Mouse (Mus musculus) CH12.LX (cell line): Measurements from ENCODE around the gene Qprt. TPM values are rescaled to one million over a fixed set of nuclear protein-coding genes. Genes with fewer than 3 reads are reported as not detected.

Experiments used
- DNase-seq: peaks from one replicate; pipeline ENCODE4 v3.0.0-alpha.2; 2013; ENCODE audit errors: extremely low read depth
- H3K27ac ChIP-seq: 2 replicates; pipeline ENCODE4 v1.5.1; 2012; ENCODE audit warnings: low read depth, mild to moderate bottlenecking, control low read depth, moderate library complexity; ENCODE audit not compliant: insufficient read depth
- H3K27me3 ChIP-seq: replicated peaks from 2 replicates; pipeline ENCODE3; 2012; ENCODE audit warnings: inconsistent platforms
- H3K36me3 ChIP-seq, 2 experiments: replicated peaks in 1 of 2; 2 replicates each; pipeline versions ENCODE3 to v1.6.1; 2012; ENCODE audit warnings: inconsistent platforms in 1 of 2, low read length in 1 of 2, mild to moderate bottlenecking in 1 of 2, mixed read lengths in 1 of 2, moderate library complexity in 1 of 2; ENCODE audit not compliant: control insufficient read depth in 1 of 2, insufficient read depth in 1 of 2
- H3K4me1 ChIP-seq, 2 experiments: 2 replicates each; pipeline ENCODE4 v1.6.1; 2012; ENCODE audit warnings: inconsistent platforms in 1 of 2, moderate library complexity in 1 of 2; ENCODE audit not compliant: insufficient read depth in 2 of 2, control insufficient read depth in 1 of 2
- H3K4me2 ChIP-seq: 2 replicates; pipeline ENCODE4 v1.6.1; 2012; ENCODE audit warnings: low read depth, mild to moderate bottlenecking, control low read depth; ENCODE audit not compliant: poor library complexity, insufficient read depth, severe bottlenecking
- H3K4me3 ChIP-seq, 3 experiments: fragments of 150-350 bp in 1 of 3; sonication (generic) in 1 of 3; replicated peaks in 1 of 3; 2 replicates each; pipeline versions ENCODE3 to v1.5.1; 2011 to 2012; ENCODE audit warnings: low read depth in 2 of 3, low read length in 2 of 3, mild to moderate bottlenecking in 2 of 3, moderate library complexity in 2 of 3, control low read depth in 1 of 3, improper control_type of control experiment in 1 of 3, inconsistent platforms in 1 of 3, mixed read lengths in 1 of 3; ENCODE audit not compliant: poor library complexity in 1 of 3
- H3K79me2 ChIP-seq: replicated peaks from 2 replicates; pipeline ENCODE4 v1.6.1; 2012; ENCODE audit warnings: mild to moderate bottlenecking, moderate library complexity; ENCODE audit not compliant: control insufficient read depth, poor library complexity, insufficient read depth, severe bottlenecking; ENCODE audit errors: extremely low read depth
- H3K9ac ChIP-seq: 2 replicates; pipeline ENCODE4 v1.6.1; 2012; ENCODE audit warnings: low read depth, mild to moderate bottlenecking, control low read depth, moderate library complexity; ENCODE audit not compliant: insufficient read depth
- H3K9me3 ChIP-seq: replicated peaks from 2 replicates; pipeline ENCODE3; 2012; ENCODE audit warnings: low read length, inconsistent platforms, mixed read lengths
- CHD1 ChIP-seq: IDR thresholded peaks from 2 replicates; pipeline ENCODE4 v1.6.1; 2012; ENCODE audit warnings: low read depth, low read length, improper control_type of control experiment, inconsistent platforms
- CHD2 ChIP-seq: IDR thresholded peaks from 2 replicates; pipeline ENCODE4 v1.6.1; 2011; ENCODE audit warnings: low read length, improper control_type of control experiment
- GABPA ChIP-seq: IDR thresholded peaks from 2 replicates; pipeline ENCODE4 v1.6.1; 2012; ENCODE audit warnings: low read depth, low read length, improper control_type of control experiment, inconsistent platforms; ENCODE audit not compliant: insufficient replicate concordance
- IRF4 ChIP-seq: IDR thresholded peaks from 2 replicates; pipeline ENCODE4 v1.6.1; 2014; ENCODE audit warnings: low read depth, mild to moderate bottlenecking, inconsistent platforms, low read length, improper control_type of control experiment
- MAFK ChIP-seq: IDR thresholded peaks from 2 replicates; pipeline ENCODE4 v1.6.1; 2011; ENCODE audit warnings: low read length, improper control_type of control experiment; ENCODE audit not compliant: insufficient replicate concordance
- MAZ ChIP-seq: IDR thresholded peaks from 2 replicates; pipeline ENCODE4 v1.6.1; 2012; ENCODE audit warnings: low read depth, mild to moderate bottlenecking, inconsistent platforms, low read length, improper control_type of control experiment, moderate library complexity
- MEF2A ChIP-seq: IDR thresholded peaks from 2 replicates; pipeline ENCODE4 v1.6.1; 2014; ENCODE audit warnings: low read depth, mild to moderate bottlenecking, inconsistent platforms, low read length, improper control_type of control experiment, borderline replicate concordance
- MXI1 ChIP-seq: IDR thresholded peaks from 2 replicates; pipeline ENCODE4 v1.6.1; 2011; ENCODE audit warnings: mild to moderate bottlenecking, low read depth, low read length, improper control_type of control experiment
- MYC ChIP-seq: IDR thresholded peaks from 2 replicates; pipeline ENCODE4 v1.6.1; 2011; ENCODE audit warnings: low read depth, mild to moderate bottlenecking, improper control_type of control experiment, low read length
- NELFE ChIP-seq: IDR thresholded peaks from 2 replicates; pipeline ENCODE4 v1.6.1; 2011; ENCODE audit warnings: low read depth, low read length, improper control_type of control experiment
- NRF1 ChIP-seq: IDR thresholded peaks from 2 replicates; pipeline ENCODE4 v1.6.1; 2014; ENCODE audit warnings: low read depth, mild to moderate bottlenecking, inconsistent platforms, low read length, improper control_type of control experiment, moderate library complexity
- POLR2AphosphoS2 ChIP-seq: IDR thresholded peaks from 2 replicates; pipeline ENCODE4 v1.6.1; 2011; ENCODE audit warnings: low read depth, low read length, improper control_type of control experiment
- RAD21 ChIP-seq: IDR thresholded peaks from 2 replicates; pipeline ENCODE4 v1.6.1; 2011; ENCODE audit warnings: low read depth, mild to moderate bottlenecking, low read length, improper control_type of control experiment, moderate library complexity
- RCOR1 ChIP-seq: conservative IDR thresholded peaks from 2 replicates; pipeline ENCODE4 v1.6.1; 2012; ENCODE audit warnings: low read depth, mild to moderate bottlenecking, inconsistent platforms, low read length, improper control_type of control experiment
- TCF12 ChIP-seq: IDR thresholded peaks from 2 replicates; pipeline ENCODE4 v1.6.1; 2014; ENCODE audit warnings: low read depth, mild to moderate bottlenecking, inconsistent platforms, low read length, improper control_type of control experiment
- UBTF ChIP-seq: IDR thresholded peaks from 2 replicates; pipeline ENCODE4 v1.6.1; 2012; ENCODE audit warnings: low read depth, mild to moderate bottlenecking, inconsistent platforms, low read length, improper control_type of control experiment, moderate library complexity
- ZC3H11A ChIP-seq: IDR thresholded peaks from 2 replicates; pipeline ENCODE4 v1.6.1; 2012; ENCODE audit warnings: low read depth, mild to moderate bottlenecking, inconsistent platforms, low read length, improper control_type of control experiment
- ZKSCAN1 ChIP-seq: IDR thresholded peaks from 2 replicates; pipeline ENCODE4 v1.6.1; 2012; ENCODE audit warnings: low read depth, inconsistent platforms, low read length, improper control_type of control experiment, borderline replicate concordance
- ZNF384 ChIP-seq: IDR thresholded peaks from 2 replicates; pipeline ENCODE4 v1.6.1; 2012; ENCODE audit warnings: low read depth, low read length, improper control_type of control experiment, inconsistent platforms
- dilution Hi-C: fragments of 300-500 bp; cut with MboI; formaldehyde crosslinking; loops from 2 replicates; pipeline ENCODE4 v1.14.3; 2020; ENCODE audit warnings: low sequenced_read_pairs; ENCODE audit not compliant: extremely low pct_unique_long_range_greater_than_20kb, extremely low pct_ligation_motif_present
- in situ Hi-C: fragments of 300-500 bp; cut with MboI; formaldehyde crosslinking; loops from 3 replicates; pipeline ENCODE4 v1.14.3; 2019; ENCODE audit warnings: low sequenced_read_pairs, low pct_ligation_motif_present, low pct_unique_long_range_greater_than_20kb, mixed read lengths
- polyA plus RNA-seq: library from polyadenylated mRNA; unstranded; fragments of >175 nt; gene quantifications from 2 replicates; pipeline ENCODE4 v1.2.1, GENCODE M21; 2012; ENCODE audit warnings: low read depth; ENCODE audit not compliant: insufficient read length
- total RNA-seq, 2 experiments: library from RNA; depleted of rRNA; stranded (reverse); fragments of 300-350 nt in 1 of 2; fragments of >200 nt in 1 of 2; gene quantifications; 2 replicates each; pipeline ENCODE4 v1.2.3; 2012 to 2014

Qprt gene
- total and polyA plus RNA-seq, 3 experiments, result 0.14 to 0.30 TPM; not detected in 1

DNA sequence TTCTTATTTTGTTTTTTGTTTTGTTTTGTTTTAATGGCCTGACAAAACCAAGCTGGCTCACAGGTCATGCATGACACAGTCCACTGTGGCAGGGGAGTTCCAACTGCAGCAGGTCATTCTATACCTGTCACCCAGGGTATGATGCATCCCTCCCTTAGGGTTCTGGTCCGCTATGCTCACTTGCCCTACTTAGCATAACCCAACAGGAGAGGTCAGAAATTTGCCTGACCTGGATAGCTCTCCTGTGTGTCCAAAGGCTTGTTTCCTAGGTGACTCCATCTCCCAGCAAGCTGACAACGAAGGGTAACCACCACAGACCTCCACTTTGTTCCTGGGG lies 24.2 kb upstream of the Qprt start:
- Histone ChIP-seq H3K27me3 (no peaks in the 10 kb centered on the region), H3K27ac (no peak overlapping the region)
- DNase-seq, result no peak
- TF ChIP-seq MYC (no peak), NELFE (no peak), MXI1 (no peak), ZKSCAN1 (no peak), CHD1 (no peak)
- TF ChIP-seq, all 38 proteins: peak for 0
- Histone ChIP-seq H3K9me3 (peaks cover 2% of the 10 kb centered on the region), H3K36me3 (no peaks in the 10 kb centered on the region), H3K4me3 (no peak overlapping the region), H3K9ac (no peak overlapping the region), H3K79me2 (no peaks in the 10 kb centered on the region), H3K4me1 (peaks cover 5 to 15% of the 10 kb centered on the region in 2 experiments), H3K4me2 (no peak overlapping the region)
- dilution Hi-C loops (no loop called here), in situ Hi-C loops (no loop called here)

GRCm38 (mm10) chr7:127145387-127146266 lies 23.6 kb upstream of the Qprt start:
- no peak for DNase-seq
- Histone ChIP-seq H3K79me2 (no peaks in the 10 kb centered on the region), H3K9ac (no peak overlapping the region), H3K4me2 (no peak overlapping the region), H3K9me3 (peaks cover 2% of the 10 kb centered on the region), H3K4me3 (no peak overlapping the region), H3K36me3 (no peaks in the 10 kb centered on the region), H3K4me1 (peaks cover 5 to 15% of the 10 kb centered on the region in 2 experiments), H3K27me3 (no peaks in the 10 kb centered on the region)
- dilution Hi-C loops (no loop called here), in situ Hi-C loops (no loop called here)
- TF ChIP-seq IRF4, result no peak
- TF ChIP-seq GABPA, result no peak
- peak; percentile 69 for TF ChIP-seq ZNF384
- TF ChIP-seq, all 38 proteins: peak for 1
- no peak overlapping the region for H3K27ac ChIP-seq

DNA sequence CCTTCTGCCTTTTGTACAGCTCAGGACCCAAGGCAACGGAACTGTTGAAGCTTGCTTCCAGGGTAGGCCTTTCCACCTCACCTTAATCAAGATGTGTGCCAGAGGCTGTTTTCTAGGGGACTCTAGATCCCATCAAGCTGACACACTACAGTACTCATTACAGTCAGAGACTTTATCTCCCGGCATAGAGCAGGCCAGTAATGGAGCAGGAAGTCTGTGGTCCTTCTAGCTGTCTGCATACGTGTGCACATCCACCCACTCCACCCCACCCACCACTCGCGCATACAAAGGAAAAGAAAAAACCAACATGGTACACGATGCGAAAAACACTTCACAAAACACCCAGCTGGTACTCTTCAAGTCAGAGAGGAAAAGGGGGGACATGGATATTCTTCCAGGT lies 22.4 kb upstream of the Qprt start:
- Histone ChIP-seq H3K36me3 (no peaks in the 10 kb centered on the region), H3K79me2 (no peaks in the 10 kb centered on the region), H3K4me2 (no peak overlapping the region), H3K9me3 (no peaks in the 10 kb centered on the region), H3K4me1 (peaks cover 5 to 15% of the 10 kb centered on the region in 2 experiments), H3K27ac (no peak overlapping the region), H3K9ac (no peak overlapping the region), H3K4me3 (no peak overlapping the region), H3K27me3 (no peaks in the 10 kb centered on the region)
- in situ Hi-C loops, result no loop called here
- TF ChIP-seq MEF2A (no peak), MAFK (no peak), NRF1 (no peak), RAD21 (no peak), MAZ (no peak), TCF12 (no peak), CHD2 (no peak), ZC3H11A (no peak), UBTF (no peak), IRF4 (no peak), POLR2AphosphoS2 (no peak), CHD1 (no peak), RCOR1 (no peak), NELFE (no peak)
- DNase-seq, result no peak
- dilution Hi-C loops, result no loop called here
